Mouse (Mus musculus): ENCODE measurements around the gene Rsf1. TPM values are rescaled to one million over a fixed set of nuclear protein-coding genes. Genes with fewer than 3 reads are reported as not detected.

Rsf1 gene
- 26.2 and 27.0 TPM in 2 replicates for polyA plus RNA-seq (2016; fragmentation: Nextera tagmentation; extraction: Ambion mirVana)

GRCm38 (mm10) chr7:97579067-97579975 is at the start of gene Rsf1, which contains the start of gene Aamdc:
Gene Rsf1, plus strand, starts transcription at chr7:97579889.
Gene Aamdc, minus strand, starts transcription at chr7:97579497.
- H3K27ac ChIP-seq (replicated peaks), result peak within 1 kb of the TSS; percentile 99
- H3K36me3 ChIP-seq (replicated peaks), result peaks cover under 1% of the 10 kb centered on the region; the same call in 1 of the 2 replicates
- peak; percentile 97 for DNase-seq (ENCODE audit: low spot score)
- H3K4me3 ChIP-seq, result peak within 1 kb of the TSS; percentile 99
- H3K27me3 ChIP-seq (replicated peaks; ENCODE audit: low read depth, poor library complexity, severe bottlenecking), result no peaks in the 10 kb centered on the region
- no peaks in the 10 kb centered on the region for H3K9me3 ChIP-seq
- 1% methylated on average over 67 of the region's 68 CpGs for WGBS
- peaks cover 14% of the 10 kb centered on the region for H3K4me1 ChIP-seq

GRCm38 (mm10) chr7:97535531-97535930 is 44.2 kb upstream of the Rsf1 start:
- H3K27me3 ChIP-seq (replicated peaks; ENCODE audit: low read depth, poor library complexity, severe bottlenecking), result no peaks in the 10 kb centered on the region
- no peak overlapping the region for H3K27ac ChIP-seq (replicated peaks)
- no peaks in the 10 kb centered on the region for H3K9me3 ChIP-seq
- 89% methylated on average over 5 of the region's 5 CpGs for WGBS
- H3K4me1 ChIP-seq, result no peaks in the 10 kb centered on the region
- H3K4me3 ChIP-seq, result no peak overlapping the region
- no peak for DNase-seq (ENCODE audit: low spot score)
- H3K36me3 ChIP-seq (replicated peaks), result peaks cover 100% of the 10 kb centered on the region

- no peak overlapping the region for H3K27ac ChIP-seq (replicated peaks)
- no peaks in the 10 kb centered on the region for H3K9me3 ChIP-seq
- no peaks in the 10 kb centered on the region for H3K27me3 ChIP-seq (replicated peaks; ENCODE audit: low read depth, poor library complexity, severe bottlenecking)
- no peak overlapping the region for H3K4me3 ChIP-seq
- H3K4me1 ChIP-seq, result no peaks in the 10 kb centered on the region
- peaks cover 100% of the 10 kb centered on the region for H3K36me3 ChIP-seq (replicated peaks)
- no peak for DNase-seq (ENCODE audit: low spot score)
- WGBS, result 87% methylated on average over 5 of the region's 5 CpGs
Observed at GRCm38 (mm10) chr7:97536571-97536970, 43.1 kb upstream of the Rsf1 start.

- Histone ChIP-seq H3K4me1 (no peaks in the 10 kb centered on the region), H3K36me3 (replicated peaks) (peaks cover 23% of the 10 kb centered on the region), H3K9me3 (no peaks in the 10 kb centered on the region), H3K4me3 (no peak overlapping the region), H3K27me3 (replicated peaks; ENCODE audit: low read depth, poor library complexity, severe bottlenecking) (no peaks in the 10 kb centered on the region), H3K27ac (replicated peaks) (no peak overlapping the region)
- 95% methylated on average over 2 of the region's 2 CpGs for WGBS
- DNase-seq (ENCODE audit: low spot score), result no peak
Observed at GRCm38 (mm10) chr7:97546462-97546861, 33.2 kb upstream of the Rsf1 start.

- WGBS, result 93% methylated on average over 10 of the region's 10 CpGs
- no peak for DNase-seq (ENCODE audit: low spot score)
Observed at GRCm38 (mm10) chr7:97549301-97549700, 30.4 kb upstream of the Rsf1 start.

GRCm38 (mm10) chr7:97550673-97551072 is 29.0 kb upstream of the Rsf1 start:
- H3K4me3 ChIP-seq, result no peak overlapping the region
- H3K27ac ChIP-seq (replicated peaks), result no peak overlapping the region
- H3K36me3 ChIP-seq (replicated peaks), result no peaks in the 10 kb centered on the region; the same call in 1 of the 2 replicates
- DNase-seq (ENCODE audit: low spot score), result no peak
- H3K27me3 ChIP-seq (replicated peaks; ENCODE audit: low read depth, poor library complexity, severe bottlenecking), result no peaks in the 10 kb centered on the region
- H3K4me1 ChIP-seq, result no peaks in the 10 kb centered on the region
- 87% methylated on average over 9 of the region's 9 CpGs for WGBS
- no peaks in the 10 kb centered on the region for H3K9me3 ChIP-seq

More at GRCm38 (mm10) chr7:97549301-97549700, 30.4 kb upstream of the Rsf1 start:
- no peaks in the 10 kb centered on the region for H3K27me3 ChIP-seq (replicated peaks; ENCODE audit: low read depth, poor library complexity, severe bottlenecking)
- H3K4me3 ChIP-seq, result no peak overlapping the region
- no peaks in the 10 kb centered on the region for H3K9me3 ChIP-seq
- H3K36me3 ChIP-seq (replicated peaks), result no peaks in the 10 kb centered on the region; the same call in 1 of the 2 replicates
- no peaks in the 10 kb centered on the region for H3K4me1 ChIP-seq
- H3K27ac ChIP-seq (replicated peaks), result no peak overlapping the region

- no peak for DNase-seq (ENCODE audit: low spot score)
- no peaks in the 10 kb centered on the region for H3K9me3 ChIP-seq
- no peaks in the 10 kb centered on the region for H3K36me3 ChIP-seq (replicated peaks)
- WGBS, result 89% methylated on average over 2 of the region's 2 CpGs
- H3K4me1 ChIP-seq, result no peaks in the 10 kb centered on the region
- H3K27me3 ChIP-seq (replicated peaks; ENCODE audit: low read depth, poor library complexity, severe bottlenecking), result no peaks in the 10 kb centered on the region
- H3K4me3 ChIP-seq, result no peak overlapping the region
- no peak overlapping the region for H3K27ac ChIP-seq (replicated peaks)
Observed at GRCm38 (mm10) chr7:97563576-97563975, 16.1 kb upstream of the Rsf1 start.

GRCm38 (mm10) chr7:97569372-97569771 is 10.3 kb upstream of the Rsf1 start:
- Histone ChIP-seq H3K9me3 (no peaks in the 10 kb centered on the region), H3K4me1 (no peaks in the 10 kb centered on the region), H3K4me3 (no peak overlapping the region), H3K27me3 (replicated peaks; ENCODE audit: low read depth, poor library complexity, severe bottlenecking) (no peaks in the 10 kb centered on the region), H3K36me3 (replicated peaks) (peaks cover 7% of the 10 kb centered on the region), H3K27ac (replicated peaks) (no peak overlapping the region)
- 82% methylated on average over 4 of the region's 4 CpGs for WGBS
- no peak for DNase-seq (ENCODE audit: low spot score)

GRCm38 (mm10) chr7:97570389-97570788 is 9.3 kb upstream of the Rsf1 start:
- peaks cover 7% of the 10 kb centered on the region for H3K36me3 ChIP-seq (replicated peaks)
- H3K27ac ChIP-seq (replicated peaks), result no peak overlapping the region
- DNase-seq (ENCODE audit: low spot score), result no peak
- H3K4me1 ChIP-seq, result no peaks in the 10 kb centered on the region
- H3K9me3 ChIP-seq, result no peaks in the 10 kb centered on the region
- no peak overlapping the region for H3K4me3 ChIP-seq
- WGBS, result 91% methylated on average over 1 of the region's 1 CpGs
- no peaks in the 10 kb centered on the region for H3K27me3 ChIP-seq (replicated peaks; ENCODE audit: low read depth, poor library complexity, severe bottlenecking)

- H3K4me1 ChIP-seq, result peaks cover 14% of the 10 kb centered on the region
- peak; percentile 43 for DNase-seq (ENCODE audit: low spot score)
- no peaks in the 10 kb centered on the region for H3K27me3 ChIP-seq (replicated peaks; ENCODE audit: low read depth, poor library complexity, severe bottlenecking)
- 35% methylated on average over 8 of the region's 8 CpGs for WGBS
- no peaks in the 10 kb centered on the region for H3K9me3 ChIP-seq
- H3K4me3 ChIP-seq, result peak overlapping the region; percentile 99
- H3K27ac ChIP-seq (replicated peaks), result peak overlapping the region; percentile 99
- H3K36me3 ChIP-seq (replicated peaks), result peaks cover 7% of the 10 kb centered on the region
Observed at GRCm38 (mm10) chr7:97578361-97579066, 1.2 kb upstream of the Rsf1 start.

GRCm38 (mm10) chr7:97579976-97580842 is 520 bp downstream of the Rsf1 start:
- H3K4me3 ChIP-seq, result peak overlapping the region; percentile 99
- under 1% methylated on average over 64 of the region's 65 CpGs for WGBS
- H3K27me3 ChIP-seq (replicated peaks; ENCODE audit: low read depth, poor library complexity, severe bottlenecking), result no peaks in the 10 kb centered on the region
- no peaks in the 10 kb centered on the region for H3K9me3 ChIP-seq
- H3K36me3 ChIP-seq (replicated peaks), result no peaks in the 10 kb centered on the region
- peak; percentile 71 for DNase-seq (ENCODE audit: low spot score)
- peaks cover 14% of the 10 kb centered on the region for H3K4me1 ChIP-seq
- H3K27ac ChIP-seq (replicated peaks), result peak overlapping the region; percentile 99

- Histone ChIP-seq H3K36me3 (replicated peaks) (no peaks in the 10 kb centered on the region), H3K9me3 (no peaks in the 10 kb centered on the region), H3K4me1 (peaks cover 14% of the 10 kb centered on the region), H3K4me3 (peak overlapping the region; percentile 99), H3K27ac (replicated peaks) (peak overlapping the region; percentile 99), H3K27me3 (replicated peaks; ENCODE audit: low read depth, poor library complexity, severe bottlenecking) (no peaks in the 10 kb centered on the region)
- DNase-seq (ENCODE audit: low spot score), result peak; percentile 90
- WGBS, result under 1% methylated on average over 11 of the region's 11 CpGs
Observed at GRCm38 (mm10) chr7:97580843-97581214, 1.1 kb downstream of the Rsf1 start.
